Mouse (Mus musculus): Measurements from ENCODE around the gene Pla2r1.

Pla2r1 gene

GRCm38 (mm10) chr2:60552902-60553682 is at the start of gene Pla2r1:
Gene Pla2r1 (minus strand): TSS chr2:60553308.
- DNase-seq = peak; percentile 22 to 25

- no peak for DNase-seq
Measured at GRCm38 (mm10) chr2:60601326-60601725, 48.2 kb upstream of the Pla2r1 start.

GRCm38 (mm10) chr2:60600863-60601262 is 47.8 kb upstream of the Pla2r1 start:
- peak; percentile 4 to 5 for DNase-seq

GRCm38 (mm10) chr2:60583416-60583815 is 30.3 kb upstream of the Pla2r1 start:
- DNase-seq = no peak

- no peak for DNase-seq
Measured at GRCm38 (mm10) chr2:60554561-60554960, 1.5 kb upstream of the Pla2r1 start.

GRCm38 (mm10) chr2:60552177-60552901 is 769 bp downstream of the Pla2r1 start:
- peak in 1 of 2 experiments; percentile 8 for DNase-seq

- DNase-seq = peak; percentile 10 to 28
Measured at GRCm38 (mm10) chr2:60551673-60552072, 1.4 kb downstream of the Pla2r1 start.

- DNase-seq = no peak
Measured at GRCm38 (mm10) chr2:60550521-60550920, 2.6 kb downstream of the Pla2r1 start.

- no peak for DNase-seq
Measured at GRCm38 (mm10) chr2:60549851-60550250, 3.3 kb downstream of the Pla2r1 start.

GRCm38 (mm10) chr2:60546082-60546481 is 7.0 kb downstream of the Pla2r1 start:
- no peak for DNase-seq

- no peak for DNase-seq
Measured at GRCm38 (mm10) chr2:60544006-60544405, 9.1 kb downstream of the Pla2r1 start.

- DNase-seq = no peak
Measured at GRCm38 (mm10) chr2:60541745-60542144, 11.4 kb downstream of the Pla2r1 start.

GRCm38 (mm10) chr2:60540346-60540745 is 12.8 kb downstream of the Pla2r1 start:
- no peak for DNase-seq

- no peak for DNase-seq
Measured at GRCm38 (mm10) chr2:60538710-60539109, 14.4 kb downstream of the Pla2r1 start.

- DNase-seq = no peak
Measured at GRCm38 (mm10) chr2:60538274-60538673, 14.8 kb downstream of the Pla2r1 start.

GRCm38 (mm10) chr2:60534755-60535154 is 18.4 kb downstream of the Pla2r1 start:
- no peak for DNase-seq

- DNase-seq = no peak
Measured at GRCm38 (mm10) chr2:60533026-60533425, 20.1 kb downstream of the Pla2r1 start.

GRCm38 (mm10) chr2:60532495-60532894 is 20.6 kb downstream of the Pla2r1 start:
- DNase-seq = no peak

GRCm38 (mm10) chr2:60515817-60516216 is 37.3 kb downstream of the Pla2r1 start:
- DNase-seq = no peak

GRCm38 (mm10) chr2:60514863-60515262 is 38.2 kb downstream of the Pla2r1 start:
- DNase-seq = no peak

GRCm38 (mm10) chr2:60510718-60511117 is 42.4 kb downstream of the Pla2r1 start:
- DNase-seq = no peak

- no peak for DNase-seq
Measured at GRCm38 (mm10) chr2:60505145-60505544, 48.0 kb downstream of the Pla2r1 start.

GRCm38 (mm10) chr2:60504718-60505117 is 48.4 kb downstream of the Pla2r1 start:
- no peak for DNase-seq

- DNase-seq = no peak
Measured at GRCm38 (mm10) chr2:60503991-60504390, 49.1 kb downstream of the Pla2r1 start.
